Mouse (Mus musculus) ES-Bruce4 (cell line): ENCODE results near the gene Gipr.

ENCODE experiments used
- CTCF ChIP-seq: IDR thresholded peaks from one replicate; pipeline ENCODE4 v1.8.1; 2011; ENCODE audit warnings: low read depth, low read length
- POLR2A ChIP-seq: IDR thresholded peaks from one replicate; pipeline ENCODE4 v1.8.1; 2011; ENCODE audit warnings: low read length; ENCODE audit not compliant: insufficient read depth

DNA sequence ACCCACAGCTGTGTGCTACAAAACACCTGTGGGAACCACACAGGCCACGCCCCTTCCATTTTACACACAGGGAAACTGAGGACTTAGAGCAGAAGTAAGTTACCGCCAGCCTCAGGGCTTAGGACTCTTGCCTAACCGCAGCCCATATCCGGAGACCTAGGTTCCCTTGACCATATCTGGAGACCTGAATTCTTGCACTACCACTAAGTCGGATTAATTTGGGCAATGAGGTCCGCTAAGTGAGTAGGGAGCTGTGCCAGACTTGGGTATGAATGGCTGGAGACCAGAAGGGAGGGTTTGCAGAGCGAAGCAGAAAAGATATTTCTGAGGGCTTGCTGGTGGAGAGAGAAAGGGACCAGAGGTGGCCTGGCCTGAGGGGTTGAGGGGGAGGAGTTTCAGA, 48.4 kb upstream of the Gipr start:
- no peak for TF ChIP-seq POLR2A
- no peak for TF ChIP-seq CTCF
